Mouse (Mus musculus) liver, postnatal 0 days (tissue): ENCODE data around the gene Smarce1.

Experiments
- CTCF ChIP-seq: sonication (generic); IDR thresholded peaks from 2 replicates; pipeline ENCODE4 v1.5.1; 2016; ENCODE audit warnings: antibody characterized with exemption, low read depth
- EP300 ChIP-seq: IDR thresholded peaks from 2 replicates; pipeline ENCODE4 v1.6.1; 2016; ENCODE audit warnings: antibody characterized with exemption, low read depth, mild to moderate bottlenecking

- TF ChIP-seq CTCF (no peak), EP300 (no peak)
These were observed 7.5 kb downstream of the Smarce1 start for GRCm38 (mm10) chr11:99223310-99223709.
